Mouse (Mus musculus) CH12.LX (cell line): ENCODE data around the gene Hepacam2. TPM values are rescaled to one million over a fixed set of nuclear protein-coding genes. Genes with fewer than 3 reads are reported as not detected.

Source experiments
- DNase-seq: peaks from one replicate; pipeline ENCODE4 v3.0.0-alpha.2; 2013; ENCODE audit errors: extremely low read depth
- H3K27ac ChIP-seq: 2 replicates; pipeline ENCODE4 v1.5.1; 2012; ENCODE audit warnings: low read depth, mild to moderate bottlenecking, control low read depth, moderate library complexity; ENCODE audit not compliant: insufficient read depth
- H3K27me3 ChIP-seq: replicated peaks from 2 replicates; pipeline ENCODE3; 2012; ENCODE audit warnings: inconsistent platforms
- H3K36me3 ChIP-seq, 2 experiments: replicated peaks in 1 of 2; 2 replicates each; pipeline versions ENCODE3 to v1.6.1; 2012; ENCODE audit warnings: inconsistent platforms in 1 of 2, low read length in 1 of 2, mild to moderate bottlenecking in 1 of 2, mixed read lengths in 1 of 2, moderate library complexity in 1 of 2; ENCODE audit not compliant: control insufficient read depth in 1 of 2, insufficient read depth in 1 of 2
- H3K4me1 ChIP-seq, 2 experiments: 2 replicates each; pipeline ENCODE4 v1.6.1; 2012; ENCODE audit warnings: inconsistent platforms in 1 of 2, moderate library complexity in 1 of 2; ENCODE audit not compliant: insufficient read depth in 2 of 2, control insufficient read depth in 1 of 2
- H3K4me2 ChIP-seq: 2 replicates; pipeline ENCODE4 v1.6.1; 2012; ENCODE audit warnings: low read depth, mild to moderate bottlenecking, control low read depth; ENCODE audit not compliant: poor library complexity, insufficient read depth, severe bottlenecking
- H3K4me3 ChIP-seq, 3 experiments: fragments of 150-350 bp in 1 of 3; sonication (generic) in 1 of 3; replicated peaks in 1 of 3; 2 replicates each; pipeline versions ENCODE3 to v1.5.1; 2011 to 2012; ENCODE audit warnings: low read depth in 2 of 3, low read length in 2 of 3, mild to moderate bottlenecking in 2 of 3, moderate library complexity in 2 of 3, control low read depth in 1 of 3, improper control_type of control experiment in 1 of 3, inconsistent platforms in 1 of 3, mixed read lengths in 1 of 3; ENCODE audit not compliant: poor library complexity in 1 of 3
- H3K79me2 ChIP-seq: replicated peaks from 2 replicates; pipeline ENCODE4 v1.6.1; 2012; ENCODE audit warnings: mild to moderate bottlenecking, moderate library complexity; ENCODE audit not compliant: control insufficient read depth, poor library complexity, insufficient read depth, severe bottlenecking; ENCODE audit errors: extremely low read depth
- H3K9ac ChIP-seq: 2 replicates; pipeline ENCODE4 v1.6.1; 2012; ENCODE audit warnings: low read depth, mild to moderate bottlenecking, control low read depth, moderate library complexity; ENCODE audit not compliant: insufficient read depth
- H3K9me3 ChIP-seq: replicated peaks from 2 replicates; pipeline ENCODE3; 2012; ENCODE audit warnings: low read length, inconsistent platforms, mixed read lengths
- BHLHE40 ChIP-seq: IDR thresholded peaks from 2 replicates; pipeline ENCODE4 v1.6.1; 2011; ENCODE audit warnings: mild to moderate bottlenecking, low read depth, low read length, improper control_type of control experiment
- CHD1 ChIP-seq: IDR thresholded peaks from 2 replicates; pipeline ENCODE4 v1.6.1; 2012; ENCODE audit warnings: low read depth, low read length, improper control_type of control experiment, inconsistent platforms
- CHD2 ChIP-seq: IDR thresholded peaks from 2 replicates; pipeline ENCODE4 v1.6.1; 2011; ENCODE audit warnings: low read length, improper control_type of control experiment
- E2F4 ChIP-seq: IDR thresholded peaks from 2 replicates; pipeline ENCODE4 v1.6.1; 2011; ENCODE audit warnings: low read depth, low read length, improper control_type of control experiment; ENCODE audit not compliant: insufficient replicate concordance
- EP300 ChIP-seq: IDR thresholded peaks from 2 replicates; pipeline ENCODE4 v1.6.1; 2011; ENCODE audit warnings: low read length, improper control_type of control experiment
- ETS1 ChIP-seq: conservative IDR thresholded peaks from 2 replicates; pipeline ENCODE4 v1.6.1; 2012; ENCODE audit warnings: low read depth, mild to moderate bottlenecking, inconsistent platforms, low read length, improper control_type of control experiment, moderate library complexity
- HCFC1 ChIP-seq: IDR thresholded peaks from 2 replicates; pipeline ENCODE4 v1.6.1; 2012; ENCODE audit warnings: low read depth, mild to moderate bottlenecking, inconsistent platforms, low read length, improper control_type of control experiment
- IRF4 ChIP-seq: IDR thresholded peaks from 2 replicates; pipeline ENCODE4 v1.6.1; 2014; ENCODE audit warnings: low read depth, mild to moderate bottlenecking, inconsistent platforms, low read length, improper control_type of control experiment
- JUN ChIP-seq: IDR thresholded peaks from 2 replicates; pipeline ENCODE4 v1.6.1; 2011; ENCODE audit warnings: low read depth, mild to moderate bottlenecking, low read length, improper control_type of control experiment, moderate library complexity; ENCODE audit not compliant: insufficient read depth
- MAFK ChIP-seq: IDR thresholded peaks from 2 replicates; pipeline ENCODE4 v1.6.1; 2011; ENCODE audit warnings: low read length, improper control_type of control experiment; ENCODE audit not compliant: insufficient replicate concordance
- MAX ChIP-seq: IDR thresholded peaks from 2 replicates; pipeline ENCODE4 v1.6.1; 2011; ENCODE audit warnings: low read length, improper control_type of control experiment
- MAZ ChIP-seq: IDR thresholded peaks from 2 replicates; pipeline ENCODE4 v1.6.1; 2012; ENCODE audit warnings: low read depth, mild to moderate bottlenecking, inconsistent platforms, low read length, improper control_type of control experiment, moderate library complexity
- MEF2A ChIP-seq: IDR thresholded peaks from 2 replicates; pipeline ENCODE4 v1.6.1; 2014; ENCODE audit warnings: low read depth, mild to moderate bottlenecking, inconsistent platforms, low read length, improper control_type of control experiment, borderline replicate concordance
- MYC ChIP-seq: IDR thresholded peaks from 2 replicates; pipeline ENCODE4 v1.6.1; 2011; ENCODE audit warnings: low read depth, mild to moderate bottlenecking, improper control_type of control experiment, low read length
- NELFE ChIP-seq: IDR thresholded peaks from 2 replicates; pipeline ENCODE4 v1.6.1; 2011; ENCODE audit warnings: low read depth, low read length, improper control_type of control experiment
- NRF1 ChIP-seq: IDR thresholded peaks from 2 replicates; pipeline ENCODE4 v1.6.1; 2014; ENCODE audit warnings: low read depth, mild to moderate bottlenecking, inconsistent platforms, low read length, improper control_type of control experiment, moderate library complexity
- POLR2AphosphoS2 ChIP-seq: IDR thresholded peaks from 2 replicates; pipeline ENCODE4 v1.6.1; 2011; ENCODE audit warnings: low read depth, low read length, improper control_type of control experiment
- RAD21 ChIP-seq: IDR thresholded peaks from 2 replicates; pipeline ENCODE4 v1.6.1; 2011; ENCODE audit warnings: low read depth, mild to moderate bottlenecking, low read length, improper control_type of control experiment, moderate library complexity
- RCOR1 ChIP-seq: conservative IDR thresholded peaks from 2 replicates; pipeline ENCODE4 v1.6.1; 2012; ENCODE audit warnings: low read depth, mild to moderate bottlenecking, inconsistent platforms, low read length, improper control_type of control experiment
- TBP ChIP-seq: conservative IDR thresholded peaks from 2 replicates; pipeline ENCODE4 v1.6.1; 2011; ENCODE audit warnings: low read depth, low read length, improper control_type of control experiment
- ZC3H11A ChIP-seq: IDR thresholded peaks from 2 replicates; pipeline ENCODE4 v1.6.1; 2012; ENCODE audit warnings: low read depth, mild to moderate bottlenecking, inconsistent platforms, low read length, improper control_type of control experiment
- dilution Hi-C: fragments of 300-500 bp; cut with MboI; formaldehyde crosslinking; loops from 2 replicates; pipeline ENCODE4 v1.14.3; 2020; ENCODE audit warnings: low sequenced_read_pairs; ENCODE audit not compliant: extremely low pct_unique_long_range_greater_than_20kb, extremely low pct_ligation_motif_present
- in situ Hi-C: fragments of 300-500 bp; cut with MboI; formaldehyde crosslinking; loops from 3 replicates; pipeline ENCODE4 v1.14.3; 2019; ENCODE audit warnings: low sequenced_read_pairs, low pct_ligation_motif_present, low pct_unique_long_range_greater_than_20kb, mixed read lengths
- polyA plus RNA-seq: library from polyadenylated mRNA; unstranded; fragments of >175 nt; gene quantifications from 2 replicates; pipeline ENCODE4 v1.2.1, GENCODE M21; 2012; ENCODE audit warnings: low read depth; ENCODE audit not compliant: insufficient read length
- total RNA-seq, 2 experiments: library from RNA; depleted of rRNA; stranded (reverse); fragments of 300-350 nt in 1 of 2; fragments of >200 nt in 1 of 2; gene quantifications; 2 replicates each; pipeline ENCODE4 v1.2.3; 2012 to 2014

Hepacam2 gene
- total and polyA plus RNA-seq, 3 experiments, result 13.3 to 50.7 (median 37.4) TPM

- peak; percentile 33 for DNase-seq
- Histone ChIP-seq H3K9me3 (no peaks in the 10 kb centered on the region), H3K4me1 (peaks cover 15 to 21% of the 10 kb centered on the region in 2 experiments), H3K9ac (peak overlapping the region; percentile 20; the same call in 1 of the 2 replicates), H3K27ac (peak overlapping the region; percentile 64; the same call in 1 of the 2 replicates), H3K4me3 (no peak overlapping the region), H3K4me2 (peak overlapping the region; percentile 58; the same call in 1 of the 2 replicates), H3K36me3 (peaks cover 0 to 22% of the 10 kb centered on the region in 2 experiments), H3K79me2 (no peaks in the 10 kb centered on the region), H3K27me3 (no peaks in the 10 kb centered on the region)
- TF ChIP-seq E2F4 (no peak), POLR2AphosphoS2 (no peak), MEF2A (peak; percentile 37; the same call in 1 of the 2 replicates), CHD2 (0 out of 2 replicates have a peak, but pooled peaks have one; percentile 18), RAD21 (no peak), MAX (peak; percentile 30; the same call in 1 of the 2 replicates), HCFC1 (no peak; the same call in 1 of the 2 replicates), CHD1 (peak; percentile 65; the same call in 1 of the 2 replicates), NRF1 (peak; percentile 45; the same call in 1 of the 2 replicates), RCOR1 (no peak), NELFE (no peak), BHLHE40 (peak; percentile 37; the same call in 1 of the 2 replicates), IRF4 (peak; percentile 45), ETS1 (0 out of 2 replicates have a peak, but pooled peaks have one; percentile 15), MYC (0 out of 2 replicates have a peak, but pooled peaks have one; percentile 46), ZC3H11A (no peak), EP300 (peak; percentile 75)
- dilution Hi-C loops, result no loop called here
- in situ Hi-C loops, result no loop called here
Observed at GRCm38 (mm10) chr6:3463026-3463425, 35.1 kb downstream of the Hepacam2 start.

DNA sequence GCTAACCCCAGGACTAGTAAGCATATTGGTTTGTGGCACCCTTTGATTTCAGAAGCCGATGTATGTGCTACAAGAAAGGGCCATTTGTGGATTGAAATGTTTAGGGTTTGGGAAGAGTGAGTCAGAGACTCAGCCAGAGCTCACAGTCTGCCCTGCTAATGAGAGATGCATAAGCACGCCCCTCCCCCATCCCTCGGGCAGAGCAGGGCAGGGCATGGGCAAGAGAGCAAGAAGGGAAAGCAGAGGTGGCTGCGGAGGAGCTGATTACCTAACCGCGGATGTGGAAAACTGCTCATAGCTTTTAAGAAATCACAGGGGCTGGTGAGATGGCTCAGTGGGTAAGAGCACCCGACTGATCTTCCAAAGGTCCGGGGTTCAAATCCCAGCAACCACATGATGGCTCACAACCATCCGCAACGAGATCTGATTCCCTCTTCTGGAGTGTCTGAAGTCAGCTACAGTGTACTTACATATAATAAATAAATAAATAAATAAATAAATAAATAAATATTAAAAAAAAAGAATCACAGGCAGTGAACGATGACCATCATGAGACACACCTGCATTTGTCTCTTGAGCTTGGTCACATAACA lies 42.1 kb downstream of the Hepacam2 start:
- Histone ChIP-seq H3K27me3 (no peaks in the 10 kb centered on the region), H3K27ac (no peak overlapping the region), H3K4me2 (peak overlapping the region; percentile 86; the same call in 1 of the 2 replicates), H3K4me1 (peaks cover 0 to 3% of the 10 kb centered on the region in 2 experiments; a peak in 2 of 4 replicates), H3K79me2 (no peaks in the 10 kb centered on the region), H3K9ac (no peak overlapping the region), H3K4me3 (peak overlapping the region in 2 of 3 experiments; percentile 31 to 54), H3K9me3 (no peaks in the 10 kb centered on the region), H3K36me3 (no peaks in the 10 kb centered on the region)
- in situ Hi-C loops, result no loop called here
- DNase-seq, result peak; percentile 62
- TF ChIP-seq MAFK (no peak), POLR2AphosphoS2 (no peak), CHD2 (peak; percentile 73), HCFC1 (no peak), NRF1 (no peak), MAX (no peak), TBP (peak; percentile 91), JUN (0 out of 2 replicates have a peak, but pooled peaks have one; percentile 2), MAZ (no peak)
- dilution Hi-C loops, result no loop called here
